Mouse (Mus musculus) intestine, postnatal 0 days (tissue): Measurements from ENCODE around the gene 6820408C15Rik. TPM values are rescaled to one million over a fixed set of nuclear protein-coding genes. Genes with fewer than 3 reads are reported as not detected.
A peak's percentile ranks its signal among the peaks of the same experiment; 100 is the strongest.

ENCODE experiments used
- ATAC-seq: fragments of 200-750 bp; cut with Nextera tagmentation; 2 replicates; pipeline ENCODE4 v1.8.0; 2017; ENCODE audit warnings: mild to moderate bottlenecking, moderate TSS enrichment, moderate library complexity
- H3K27ac ChIP-seq: fragments of 300-500 bp; sonication (generic); 2 replicates; pipeline ENCODE4 v1.5.1; 2014; ENCODE audit warnings: mild to moderate bottlenecking, low read depth, low read length, moderate library complexity
- H3K27me3 ChIP-seq: fragments of 300-500 bp; sonication (generic); replicated peaks from 2 replicates; pipeline ENCODE4 v1.6.1; 2014; ENCODE audit warnings: low read length, mixed read lengths; ENCODE audit not compliant: control insufficient read depth, insufficient read depth
- H3K36me3 ChIP-seq: fragments of 300-500 bp; sonication (generic); 2 replicates; pipeline ENCODE4 v1.6.1; 2014; ENCODE audit warnings: mild to moderate bottlenecking, moderate library complexity; ENCODE audit not compliant: control insufficient read depth, insufficient read depth
- H3K4me1 ChIP-seq: fragments of 300-500 bp; sonication (generic); replicated peaks from 2 replicates; pipeline ENCODE4 v1.6.1; 2014; ENCODE audit warnings: antibody characterized with exemption, low read length, mixed read lengths; ENCODE audit not compliant: control insufficient read depth, insufficient read depth
- H3K4me2 ChIP-seq: fragments of 300-500 bp; sonication (generic); replicated peaks from 2 replicates; pipeline ENCODE4 v1.6.1; 2014; ENCODE audit warnings: low read depth, mild to moderate bottlenecking, moderate library complexity
- H3K4me3 ChIP-seq: fragments of 300-500 bp; sonication (generic); 2 replicates; pipeline ENCODE4 v1.5.1; 2014; ENCODE audit warnings: low read depth, low read length
- H3K9ac ChIP-seq: fragments of 300-500 bp; sonication (generic); 2 replicates; pipeline ENCODE4 v1.6.1; 2014; ENCODE audit warnings: mild to moderate bottlenecking, low read depth, low read length
- H3K9me3 ChIP-seq: fragments of 300-500 bp; sonication (generic); 2 replicates; pipeline ENCODE4 v1.6.1; 2016; ENCODE audit warnings: mixed run types; ENCODE audit not compliant: control insufficient read depth
- CTCF ChIP-seq: sonication (generic); IDR thresholded peaks from 2 replicates; pipeline ENCODE4 v1.5.1; 2016; ENCODE audit warnings: low read depth, mild to moderate bottlenecking, control low read depth, antibody characterized with exemption, moderate library complexity
- WGBS: fragments of 180-500 bp; shearing (Covaris S2); extraction: QIAGEN DNeasy Blood & Tissue Kit; methylation state at CpG from one replicate; pipeline ENCODE4 v1.1.7; 2014; 5-methylcytosine and 5-hydroxymethylcytosine counted together
- polyA plus RNA-seq: library from polyadenylated mRNA; unstranded; fragments of >200 nt; fragmentation: Nextera tagmentation; extraction: Ambion mirVana; gene quantifications from 2 replicates; pipeline ENCODE4 v1.2.1, GENCODE M21; 2015

The 6820408C15Rik gene
- polyA plus RNA-seq, 1 experiment from 2014 or later = 0.34 TPM

GRCm38 (mm10) chr2:152447461-152447860, 32.1 kb downstream of the 6820408C15Rik start:
- Histone ChIP-seq H3K27me3 (0 out of 2 replicates have a peak, but pooled peaks cover 3% of the 10 kb centered on the region), H3K4me1 (no peaks in the 10 kb centered on the region), H3K9me3 (no peaks in the 10 kb centered on the region), H3K27ac (no peak overlapping the region), H3K9ac (no peak overlapping the region), H3K4me3 (no peak overlapping the region), H3K36me3 (no peaks in the 10 kb centered on the region), H3K4me2 (no peak overlapping the region)
- no peak for ATAC-seq
- TF ChIP-seq CTCF = no peak
- 23% methylated on average over 5 of the region's 5 CpGs for WGBS

GRCm38 (mm10) chr2:152450241-152450640, 34.9 kb downstream of the 6820408C15Rik start:
- 7% methylated on average over 5 of the region's 5 CpGs for WGBS
- no peak overlapping the region for H3K4me3 ChIP-seq
- no peak for ATAC-seq
- 0 out of 2 replicates have a peak, but pooled peaks cover 3% of the 10 kb centered on the region for H3K27me3 ChIP-seq
- no peak overlapping the region for H3K9ac ChIP-seq
- TF ChIP-seq CTCF = peak; percentile 74
- no peaks in the 10 kb centered on the region for H3K4me1 ChIP-seq
- no peaks in the 10 kb centered on the region for H3K9me3 ChIP-seq
- no peak overlapping the region for H3K4me2 ChIP-seq
- no peaks in the 10 kb centered on the region for H3K36me3 ChIP-seq
- H3K27ac ChIP-seq = no peak overlapping the region

GRCm38 (mm10) chr2:152452101-152452781, 36.9 kb downstream of the 6820408C15Rik start:
- Histone ChIP-seq H3K4me1 (no peaks in the 10 kb centered on the region), H3K27ac (no peak overlapping the region), H3K9ac (no peak overlapping the region), H3K27me3 (0 out of 2 replicates have a peak, but pooled peaks cover under 1% of the 10 kb centered on the region), H3K4me3 (no peak overlapping the region), H3K36me3 (no peaks in the 10 kb centered on the region), H3K9me3 (no peaks in the 10 kb centered on the region), H3K4me2 (no peak overlapping the region)
- 70% methylated on average over 4 of the region's 4 CpGs for WGBS
- ATAC-seq = no peak
- no peak for TF ChIP-seq CTCF

GRCm38 (mm10) chr2:152459241-152459640, 43.9 kb downstream of the 6820408C15Rik start:
- H3K9ac ChIP-seq = no peak overlapping the region
- 46% methylated on average over 13 of the region's 13 CpGs for WGBS
- TF ChIP-seq CTCF = no peak
- no peaks in the 10 kb centered on the region for H3K4me1 ChIP-seq
- H3K9me3 ChIP-seq = no peaks in the 10 kb centered on the region
- H3K27me3 ChIP-seq = peaks cover 3% of the 10 kb centered on the region; the same call in 1 of the 2 replicates
- ATAC-seq = no peak
- H3K36me3 ChIP-seq = no peaks in the 10 kb centered on the region
- no peak overlapping the region for H3K4me2 ChIP-seq
- H3K4me3 ChIP-seq = no peak overlapping the region
- no peak overlapping the region for H3K27ac ChIP-seq

- Histone ChIP-seq H3K9ac (no peak within 1 kb of the TSS), H3K27ac (no peak within 1 kb of the TSS), H3K4me3 (no peak within 1 kb of the TSS), H3K9me3 (no peaks in the 10 kb centered on the region), H3K4me2 (no peak within 1 kb of the TSS), H3K4me1 (no peaks in the 10 kb centered on the region), H3K36me3 (no peaks in the 10 kb centered on the region), H3K27me3 (no peaks in the 10 kb centered on the region)
- no peak for ATAC-seq
- 89% methylated on average over 3 of the region's 3 CpGs for WGBS
- no peak for TF ChIP-seq CTCF
Measured at GRCm38 (mm10) chr2:152464570-152465150, 49.3 kb downstream of the 6820408C15Rik start, which contains the start of gene Defb23. Gene Defb23, minus strand, starts transcription at chr2:152464620.

GRCm38 (mm10) chr2:152470973-152471372, 55.6 kb downstream of the 6820408C15Rik start:
- H3K9me3 ChIP-seq = no peaks in the 10 kb centered on the region
- no peak overlapping the region for H3K4me2 ChIP-seq
- WGBS = 26% methylated on average over 7 of the region's 7 CpGs
- no peaks in the 10 kb centered on the region for H3K36me3 ChIP-seq
- TF ChIP-seq CTCF = peak; percentile 82
- ATAC-seq = no peak
- H3K4me1 ChIP-seq = no peaks in the 10 kb centered on the region
- H3K27me3 ChIP-seq = no peaks in the 10 kb centered on the region
- no peak overlapping the region for H3K27ac ChIP-seq
- no peak overlapping the region for H3K4me3 ChIP-seq
- no peak overlapping the region for H3K9ac ChIP-seq
